Mouse (Mus musculus) monocyte, adult 2 months (primary cell): ENCODE results near the gene Tmem50b.
A peak's percentile ranks its signal among the peaks of the same experiment; 100 is the strongest.
"Not testable (repeated sequence)": the region's sequence is repeated elsewhere in the genome, so short reads cannot be mapped to it uniquely, and the experiment has no call there.

Source experiments
- DNase-seq, 2 experiments: peaks; one replicate each; pipeline ENCODE4 v3.0.0; 2022; ENCODE audit warnings: low spot score in 2 of 2, low read depth in 1 of 2

The Tmem50b gene

DNA sequence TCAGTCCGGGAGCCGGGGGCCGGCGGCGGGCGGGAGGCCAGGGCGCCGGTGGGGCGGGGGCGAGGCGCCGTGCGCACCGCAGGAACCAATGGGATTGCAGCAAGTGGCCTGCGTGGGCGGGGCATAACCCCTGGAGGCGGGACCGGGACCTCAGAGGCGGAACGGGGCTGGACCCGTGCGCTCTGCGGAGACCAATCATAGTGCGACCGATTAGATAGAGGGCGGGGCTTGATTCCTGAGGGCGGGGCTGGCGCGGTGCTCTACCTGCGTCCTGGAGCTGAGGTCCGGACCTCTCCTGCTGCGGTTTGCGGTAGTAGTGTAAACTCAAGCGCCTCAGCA, at the start of gene Tmem50b:
Gene Tmem50b, minus strand, starts transcription at position 129 of the 339 bp plus-strand sequence.
- peak; percentile 90 to 97 for DNase-seq

DNA sequence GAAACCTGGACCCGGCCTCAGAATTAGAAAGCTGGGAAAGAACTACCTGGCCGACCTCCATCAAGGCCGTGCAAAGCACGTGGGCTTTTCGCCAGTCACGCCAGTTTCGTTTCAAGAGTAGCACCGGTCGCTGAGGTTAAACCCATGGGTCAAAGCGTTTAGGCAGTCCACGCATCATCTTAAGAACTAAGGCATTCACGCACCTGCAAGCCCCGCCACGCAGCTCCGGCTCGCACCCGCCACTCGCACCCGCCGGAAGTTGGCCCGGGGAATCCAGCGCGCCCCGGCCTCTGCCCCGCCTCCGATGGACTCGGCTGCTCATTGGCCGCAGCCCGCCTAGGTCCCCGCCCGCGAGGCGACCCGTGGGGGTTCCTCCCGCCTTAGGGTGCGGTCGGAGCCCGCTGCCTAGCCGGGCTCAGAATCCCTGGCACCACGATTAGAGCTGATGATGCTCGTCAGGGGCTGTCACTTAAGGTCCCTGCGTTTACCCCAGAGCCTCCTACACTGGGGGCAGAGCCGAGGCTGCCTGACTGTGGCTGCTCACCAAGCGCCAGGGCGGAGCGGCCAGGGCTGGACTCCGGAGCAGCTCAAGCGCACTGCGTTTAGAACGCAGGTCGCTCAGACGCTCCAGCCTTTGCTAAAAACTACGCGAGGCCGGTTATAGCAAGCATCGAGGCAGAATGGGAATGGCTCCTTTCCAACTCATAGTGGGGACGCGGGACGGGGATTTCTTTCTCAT, 49.2 kb upstream of the Tmem50b start, which contains the start of gene Gart:
Gene Gart, minus strand, starts transcription at position 272 of the 739 bp plus-strand sequence.
- peak; percentile 82 to 90 for DNase-seq

DNA sequence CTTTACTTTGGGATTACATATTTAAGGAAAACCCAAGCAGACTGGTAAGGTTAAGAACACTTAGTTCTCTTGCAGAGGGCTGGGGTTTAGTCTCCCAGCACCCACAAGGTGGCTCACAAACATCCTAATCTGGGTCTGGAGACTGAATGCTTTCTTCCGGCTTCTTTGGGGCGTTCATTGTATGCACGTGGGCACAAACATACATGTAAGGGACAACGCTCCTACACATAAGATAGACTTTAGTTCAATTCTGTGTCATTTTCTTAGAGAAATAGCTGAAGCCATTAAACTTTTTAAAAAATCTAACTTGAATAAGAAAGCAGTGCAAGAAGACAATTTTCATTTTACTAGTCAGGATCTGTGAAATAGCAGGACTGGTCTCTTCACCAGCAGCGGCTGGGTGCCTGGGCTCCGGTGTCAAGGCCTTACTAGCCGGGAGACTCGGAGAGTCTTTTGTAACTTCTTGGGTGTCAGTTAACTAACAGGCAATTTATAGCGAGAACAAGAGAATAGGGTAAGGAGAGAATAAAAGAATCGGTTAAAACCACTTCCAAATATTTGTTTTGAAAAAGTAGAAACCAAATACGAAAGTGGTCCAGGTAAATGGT, 48.5 kb upstream of the Tmem50b start:
- no peak for DNase-seq

DNA sequence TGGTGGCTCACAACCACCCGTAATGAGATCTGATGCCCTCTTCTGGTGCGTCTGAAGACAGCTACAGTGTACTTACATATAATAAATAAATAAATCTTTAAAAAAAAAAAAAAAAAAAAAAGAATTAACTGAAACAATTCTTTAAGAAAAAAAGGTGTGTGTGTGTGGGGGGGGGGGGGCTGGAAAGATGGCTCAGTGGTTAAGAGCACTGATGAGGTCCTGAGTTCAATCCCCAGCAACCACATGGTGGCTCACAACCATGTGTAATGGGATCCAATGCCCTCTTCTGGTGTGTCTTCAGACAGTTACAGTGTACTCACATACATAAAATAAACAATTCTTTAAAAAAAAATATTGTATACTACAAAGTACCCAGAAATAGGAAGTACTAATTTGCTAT, 47.8 kb upstream of the Tmem50b start:
- DNase-seq, result not testable (repeated sequence)

DNA sequence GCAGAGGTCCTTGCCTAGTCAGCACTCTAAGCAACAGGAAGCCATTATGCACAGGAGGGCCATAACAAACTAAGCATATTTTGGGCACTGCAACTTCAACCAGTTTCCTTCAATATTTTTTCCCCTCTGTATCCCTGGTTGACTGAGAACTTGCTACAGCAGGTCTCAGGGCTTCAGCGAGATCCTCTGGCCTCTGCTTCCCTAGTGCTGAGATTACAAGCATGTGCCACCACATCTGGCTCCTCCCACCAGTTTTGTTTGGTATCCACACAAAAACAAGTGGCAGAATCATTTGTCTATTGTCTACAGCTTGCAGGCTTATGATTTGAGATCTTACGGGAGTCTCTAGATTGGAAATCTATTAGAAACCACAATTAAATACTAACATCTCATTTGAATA, 47.3 kb upstream of the Tmem50b start:
- DNase-seq, result no peak

DNA sequence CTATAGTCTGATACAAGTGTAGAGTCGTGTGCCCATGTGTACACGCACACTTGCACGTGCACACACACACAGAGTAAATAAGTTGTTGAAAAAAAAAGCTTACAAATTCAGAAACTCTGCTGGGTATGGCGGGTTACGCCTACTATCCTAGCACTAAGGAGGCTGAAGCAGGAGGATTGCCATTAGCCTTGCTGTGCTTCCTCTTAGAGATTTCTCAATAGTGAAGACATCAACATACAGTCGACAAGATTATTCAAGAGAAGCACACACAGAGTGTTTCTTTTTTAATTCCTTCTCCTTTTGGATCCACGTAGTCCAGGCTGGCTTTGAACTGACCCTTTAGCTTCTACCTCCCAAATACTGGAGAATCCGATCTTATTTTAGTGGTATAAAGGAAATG, 42.6 kb upstream of the Tmem50b start:
- DNase-seq, result no peak

DNA sequence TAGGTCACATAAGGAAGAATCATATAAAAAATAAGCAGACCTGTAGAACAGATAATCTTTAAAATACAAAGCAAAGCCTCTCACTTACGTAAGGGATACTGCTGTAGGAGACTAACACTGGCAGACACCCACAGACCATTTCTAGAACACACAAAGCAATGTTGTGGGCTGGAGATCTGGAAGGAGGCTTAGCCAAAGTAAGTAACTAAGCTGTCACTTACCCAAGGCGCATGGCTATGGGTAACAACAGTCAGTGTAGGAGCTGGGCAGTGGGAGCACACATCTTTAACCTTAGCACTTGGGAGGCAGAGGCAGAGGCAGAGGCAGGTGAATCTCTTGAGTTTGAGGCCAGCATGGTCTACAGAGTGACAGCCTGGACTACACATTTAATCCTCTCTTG, 42.0 kb upstream of the Tmem50b start:
- no peak for DNase-seq

DNA sequence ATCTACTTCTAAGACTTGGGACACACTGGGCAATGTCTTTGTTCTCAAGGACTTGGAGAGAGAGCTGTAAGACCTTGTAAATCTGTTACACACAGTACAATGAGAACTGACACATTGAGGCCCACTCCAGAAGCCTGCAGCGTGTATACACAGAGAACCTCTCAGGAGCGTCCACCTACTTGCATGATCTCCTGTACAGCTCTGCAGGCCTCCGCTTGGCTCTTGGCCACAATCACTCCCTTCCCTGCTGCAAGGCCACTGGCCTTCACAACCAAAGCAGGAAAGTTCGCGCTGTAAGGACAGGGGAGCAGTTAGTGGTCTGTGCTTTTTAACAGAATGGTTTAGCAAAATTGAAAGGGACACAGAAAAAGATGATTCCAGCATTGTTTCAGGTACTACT, 41.6 kb upstream of the Tmem50b start:
- DNase-seq, result no peak

DNA sequence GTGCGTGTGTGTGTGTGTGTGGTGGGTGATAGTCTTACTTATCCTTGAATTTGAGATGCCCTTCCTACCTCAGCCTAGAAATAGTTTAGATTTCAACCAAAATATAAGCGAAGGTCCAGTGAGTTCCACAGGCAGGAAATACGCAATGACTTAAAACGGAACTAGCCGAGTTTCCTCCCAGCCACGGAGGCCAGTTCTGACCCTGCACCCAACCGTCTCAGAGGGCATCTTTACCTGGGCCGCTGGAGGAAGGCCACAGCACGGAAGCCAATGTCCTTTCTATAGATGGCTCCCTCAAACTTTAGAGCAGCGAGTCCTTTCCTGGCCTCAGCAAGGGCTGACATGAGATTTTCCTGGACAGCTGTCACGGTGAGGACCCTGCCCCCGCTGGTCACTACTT, 36.0 kb upstream of the Tmem50b start:
- no peak for DNase-seq

DNA sequence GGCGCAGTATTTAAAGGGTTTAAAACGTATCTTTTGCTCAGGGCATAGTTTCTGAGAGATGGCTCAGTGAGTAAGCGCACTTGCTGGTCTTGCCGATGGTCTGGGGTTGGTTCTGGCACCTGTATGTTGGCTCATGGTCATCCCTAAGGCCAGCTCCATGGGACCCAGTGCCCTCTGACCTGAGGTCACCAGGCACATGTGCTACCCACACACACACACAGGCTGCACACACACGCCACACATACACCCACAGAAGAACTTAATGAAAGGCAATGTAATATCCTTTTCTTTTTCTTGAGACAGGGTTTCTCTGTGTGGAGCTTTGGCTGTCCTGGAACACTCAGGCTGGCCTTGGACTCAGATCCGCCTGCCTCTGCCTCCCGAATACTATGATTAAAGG, 35.3 kb upstream of the Tmem50b start:
- no peak for DNase-seq

DNA sequence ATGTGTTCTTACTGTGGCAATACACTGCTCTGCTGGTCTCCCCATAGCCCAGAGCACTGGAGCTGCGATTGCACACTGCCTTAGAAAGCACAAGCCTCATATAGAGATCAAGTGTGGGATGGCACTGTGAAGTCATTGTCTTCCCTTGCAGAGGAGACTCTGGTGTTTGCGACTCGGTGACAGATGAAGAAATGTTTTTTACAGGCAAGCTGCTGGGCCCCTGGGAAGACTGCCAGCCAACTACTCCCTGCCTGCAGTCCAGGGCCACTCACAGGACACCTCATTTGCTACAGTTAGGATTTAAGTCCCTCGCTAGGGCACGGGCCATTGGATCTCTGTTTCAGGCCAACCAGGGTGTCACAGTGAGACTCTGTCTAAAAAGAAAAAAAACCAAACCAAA, 34.8 kb upstream of the Tmem50b start:
- DNase-seq, result no peak

DNA sequence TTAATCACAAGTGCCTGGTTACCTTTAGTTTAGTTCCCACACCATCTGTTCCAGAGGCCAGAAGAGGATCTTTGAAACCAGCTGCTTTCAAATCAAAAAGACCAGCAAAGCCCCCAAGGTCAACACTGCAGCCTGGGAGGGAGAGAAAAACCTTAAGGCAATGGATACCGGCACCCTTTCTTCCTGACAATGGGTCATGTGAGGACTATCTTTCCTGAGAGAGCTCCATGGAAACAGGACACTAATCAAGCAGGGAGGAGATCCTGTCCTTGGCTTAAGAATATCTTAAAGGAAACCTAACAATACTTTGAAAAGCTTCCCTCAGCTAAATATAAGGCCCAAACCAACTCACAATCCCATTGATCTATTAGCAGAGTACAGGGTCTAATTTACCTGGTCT, 33.0 kb upstream of the Tmem50b start:
- no peak for DNase-seq

DNA sequence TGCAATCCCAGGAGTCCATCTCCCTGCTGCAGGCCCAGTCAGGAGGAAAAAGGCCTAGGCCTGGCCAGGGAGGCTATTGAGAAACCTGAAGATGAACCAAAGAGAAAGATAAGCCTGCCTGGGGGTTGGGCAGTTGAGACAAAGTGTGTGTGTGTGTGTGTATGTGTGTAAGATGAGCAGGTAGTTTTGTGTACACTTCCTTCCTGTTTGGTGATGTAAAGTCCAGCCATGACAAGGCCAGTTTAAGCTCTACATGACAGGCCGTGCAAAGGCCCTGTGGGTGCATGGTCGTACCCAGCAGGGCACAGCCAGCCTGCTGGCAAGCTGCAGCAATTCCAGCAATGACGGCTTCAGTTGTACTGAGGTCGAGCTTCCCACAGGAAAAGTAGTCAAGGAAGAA, 32.1 kb upstream of the Tmem50b start:
- DNase-seq, result no peak

DNA sequence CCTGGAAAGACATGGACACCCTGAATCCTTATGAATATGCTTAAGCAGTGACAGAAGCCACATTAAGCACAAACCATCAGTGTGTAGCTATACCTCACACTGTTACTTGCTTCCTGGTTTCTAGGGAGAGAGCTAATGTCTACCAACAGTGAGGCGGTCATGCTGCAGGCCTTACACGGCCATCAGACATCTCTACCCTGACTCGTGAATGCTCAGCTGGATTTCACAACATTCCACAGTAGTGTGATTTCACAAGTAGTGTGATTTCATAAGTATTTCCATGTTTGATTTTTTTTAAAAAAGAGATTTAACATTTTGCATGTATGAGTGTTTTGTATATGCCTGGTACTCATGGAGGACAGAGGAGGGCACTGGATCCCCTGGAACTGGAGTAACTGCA, 31.1 kb upstream of the Tmem50b start:
- DNase-seq, result no peak

DNA sequence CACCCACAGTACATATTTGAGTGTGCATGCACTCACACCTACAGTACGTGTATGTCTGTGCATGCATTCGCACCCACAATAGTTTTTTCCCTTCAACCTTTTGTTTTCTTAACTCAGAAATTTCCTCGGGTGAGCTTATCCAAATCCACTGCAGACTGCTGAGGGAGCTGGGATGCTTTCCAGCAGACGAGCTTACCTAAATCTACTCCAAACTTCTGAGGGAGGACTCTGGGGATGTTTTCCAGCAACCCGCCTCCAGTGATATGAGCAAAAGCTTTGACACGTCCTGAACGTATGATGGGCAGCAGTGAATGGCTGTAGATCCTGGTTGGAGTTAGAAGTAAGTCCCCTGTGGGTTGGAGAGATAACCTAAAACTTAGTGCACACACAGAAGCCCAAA, 30.2 kb upstream of the Tmem50b start:
- no peak for DNase-seq

DNA sequence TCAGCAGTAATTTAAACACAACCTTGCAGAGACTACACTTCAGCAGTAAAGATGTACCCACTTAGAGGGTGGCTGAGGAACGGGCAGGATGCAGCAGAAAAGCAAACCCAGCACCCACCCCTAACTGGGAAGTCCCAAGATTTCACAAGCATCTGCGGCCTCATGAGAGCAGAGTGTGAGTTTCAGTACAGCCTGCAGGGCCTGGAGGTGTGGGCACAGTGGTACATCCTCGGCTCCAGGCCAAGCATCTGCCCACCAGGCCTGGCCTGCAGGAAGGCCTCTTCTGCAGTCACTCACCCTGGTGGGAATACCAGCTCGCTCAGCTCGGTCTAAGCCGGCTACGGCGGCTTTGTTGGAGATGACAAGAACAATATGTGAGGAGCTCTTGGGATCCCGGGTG, 25.5 kb upstream of the Tmem50b start:
- DNase-seq, result peak in 1 of 2 experiments; percentile 17

DNA sequence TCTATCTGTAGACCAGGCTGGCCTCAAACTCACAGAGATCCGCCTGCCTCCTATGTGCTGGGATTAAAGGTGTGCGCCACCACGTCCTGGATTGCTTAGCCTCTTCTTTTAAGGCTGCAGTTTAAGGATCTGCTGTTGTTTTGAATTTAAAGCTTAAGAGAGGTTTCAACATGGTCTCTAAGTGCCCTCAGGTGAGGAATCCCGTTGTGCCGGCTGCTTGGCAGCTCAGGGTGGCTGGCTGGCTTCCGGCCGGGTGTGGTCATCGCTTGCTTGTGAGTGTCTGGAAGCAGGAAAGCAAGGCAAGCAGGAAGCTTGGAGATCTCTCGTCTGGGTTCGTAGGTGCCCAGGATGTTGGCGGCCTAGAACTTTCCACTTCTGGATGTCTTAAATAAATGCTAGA, 23.4 kb upstream of the Tmem50b start:
- no peak for DNase-seq

DNA sequence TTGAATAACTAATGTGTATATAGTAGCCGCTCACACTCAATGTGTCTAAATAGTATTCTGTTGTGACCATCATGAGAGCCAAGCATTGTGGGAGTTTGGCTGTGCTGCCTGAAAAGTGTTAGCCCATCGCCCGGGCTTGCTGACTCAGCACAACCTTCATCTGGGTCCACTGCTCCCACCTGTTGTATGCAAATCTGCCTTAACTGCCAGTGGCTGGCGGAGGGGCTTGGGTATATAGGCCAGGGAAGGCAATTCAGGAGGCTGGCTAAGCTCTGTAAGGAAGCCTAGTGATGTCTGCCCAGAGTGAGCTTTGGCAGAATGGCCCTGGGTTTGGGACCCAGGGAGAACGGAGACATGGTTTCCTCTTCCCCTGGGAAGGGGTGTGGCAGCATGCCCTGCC, 22.6 kb upstream of the Tmem50b start:
- no peak for DNase-seq

DNA sequence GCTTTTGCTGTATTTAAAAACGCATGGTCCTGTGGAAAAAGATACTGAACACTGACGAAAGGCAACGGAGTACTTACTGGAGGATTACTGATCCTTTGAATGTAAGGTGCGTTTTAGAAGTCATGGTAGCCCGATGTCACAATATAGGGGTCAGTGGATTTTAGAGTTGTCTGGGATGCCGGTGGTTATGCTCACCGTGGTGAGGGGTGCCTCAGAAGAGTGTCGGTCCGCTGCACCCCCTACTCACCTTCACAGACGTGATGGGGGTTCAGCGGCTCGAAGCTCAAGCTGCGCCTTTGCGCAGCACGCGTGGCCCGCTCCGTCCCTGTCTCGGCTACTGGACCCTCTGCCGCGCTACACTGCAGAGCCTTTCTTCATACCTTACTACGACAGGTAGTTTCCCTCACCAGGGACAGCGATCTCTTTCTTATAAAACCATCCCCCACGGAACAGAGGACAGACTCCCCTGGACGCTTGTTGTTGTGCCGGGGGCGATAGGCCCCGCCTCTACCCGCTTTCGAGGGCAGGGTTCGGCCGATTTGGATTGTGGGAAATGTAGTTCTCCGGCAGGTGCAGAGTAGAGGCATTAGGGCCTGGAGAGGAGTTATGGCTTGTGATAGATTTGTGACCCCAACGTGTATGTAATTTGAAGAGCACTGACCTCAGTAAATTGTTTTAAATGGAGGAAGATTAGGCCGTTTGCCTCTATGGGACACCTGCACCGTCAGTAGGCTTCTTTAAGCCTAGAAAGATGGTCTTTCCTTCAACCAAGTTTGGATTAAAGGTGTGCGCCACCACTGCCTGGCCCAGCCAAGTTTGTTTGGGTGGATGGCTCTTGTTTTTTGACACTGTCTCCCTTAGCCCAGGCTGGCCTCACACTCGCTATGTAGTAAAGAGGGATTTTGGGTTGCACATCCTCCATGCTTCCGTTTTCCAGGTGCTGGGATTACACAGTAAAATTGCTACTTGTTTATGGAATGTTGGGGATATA, 21.2 kb upstream of the Tmem50b start, which contains the start of gene Dnajc28:
Gene Dnajc28, minus strand, starts transcription at position 516 of the 991 bp plus-strand sequence.
- peak in 1 of 2 experiments; percentile 48 for DNase-seq

DNA sequence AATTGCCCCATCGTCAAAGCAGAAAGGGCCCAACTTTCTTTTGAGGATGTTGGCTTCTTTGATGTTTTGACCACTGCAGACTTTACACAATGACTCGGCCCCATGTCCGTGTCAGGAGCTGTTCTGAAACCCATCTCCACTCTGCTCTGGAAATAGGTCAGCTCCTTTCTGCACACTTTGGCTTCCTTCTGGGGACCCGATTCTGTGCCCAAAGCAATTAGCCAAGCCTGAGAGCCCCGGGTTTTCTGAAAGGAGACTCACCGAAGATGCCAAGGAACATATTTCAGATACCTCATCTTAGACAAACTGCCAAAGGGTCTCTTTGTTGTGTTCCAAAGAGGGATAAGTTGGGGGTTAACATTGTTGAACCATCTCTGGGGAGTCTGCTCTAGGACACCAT, 17.0 kb upstream of the Tmem50b start:
- no peak for DNase-seq

DNA sequence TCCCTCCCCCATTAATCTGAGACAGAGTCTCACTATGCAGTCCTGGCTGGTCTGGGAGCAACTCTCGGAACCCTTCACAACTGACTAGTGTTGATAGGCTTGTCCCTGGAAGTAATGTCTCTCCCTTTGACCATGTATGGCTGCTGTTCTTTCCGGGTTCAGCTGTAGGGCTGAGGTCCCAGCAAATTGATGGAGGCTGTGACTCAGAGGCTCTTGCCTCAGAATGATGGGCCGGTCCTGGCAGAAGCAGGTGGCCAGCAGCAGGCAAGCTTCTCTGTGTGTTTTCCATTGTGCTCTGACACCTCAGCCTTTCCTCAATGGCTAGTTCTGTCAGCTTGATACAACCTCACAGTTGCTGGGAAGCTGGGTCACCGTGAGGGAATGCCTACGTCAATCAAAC, 14.9 kb upstream of the Tmem50b start:
- DNase-seq, result no peak

DNA sequence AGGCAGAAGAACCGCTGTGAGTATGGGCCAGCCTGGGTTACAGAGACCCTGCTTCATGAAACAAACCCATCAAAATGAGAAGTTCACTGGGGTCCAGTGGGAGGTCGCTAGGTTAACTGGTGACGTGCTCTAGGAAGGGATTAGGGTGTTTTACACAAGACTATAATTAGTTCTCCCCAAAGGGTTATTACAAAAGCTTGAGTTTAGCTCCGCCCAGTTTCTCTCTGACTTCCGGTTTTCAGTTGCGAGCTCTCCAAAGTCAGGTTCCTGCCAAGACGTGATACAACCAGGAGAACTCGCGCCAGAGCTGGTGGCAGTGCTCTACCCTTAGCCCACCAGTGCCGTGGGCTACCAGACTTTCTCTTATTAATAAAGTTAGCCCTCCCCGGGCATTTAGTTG, 13.6 kb upstream of the Tmem50b start:
- peak; percentile 51 to 57 for DNase-seq
